Mouse (Mus musculus) limb, embryonic 11.5 days (tissue): Measurements from ENCODE around the gene Sidt2. TPM values are rescaled to one million over a fixed set of nuclear protein-coding genes. Genes with fewer than 3 reads are reported as not detected.

Experiments
- ATAC-seq: fragments of 200-750 bp; cut with Nextera tagmentation; 2 replicates; pipeline ENCODE4 v1.8.0; 2017; ENCODE audit warnings: low read depth; ENCODE audit not compliant: insufficient number of reproducible peaks, low FRiP score, low TSS enrichment
- DNase-seq: peaks from one replicate; pipeline ENCODE4 v3.0.0-alpha.2; 2015; ENCODE audit warnings: low spot score
- H3K27ac ChIP-seq: fragments of 300-500 bp; sonication (generic); replicated peaks from 2 replicates; pipeline ENCODE4 v1.5.1; 2014; ENCODE audit warnings: low read depth, mild to moderate bottlenecking, low read length
- H3K27me3 ChIP-seq: fragments of 300-500 bp; sonication (generic); 2 replicates; pipeline ENCODE4 v1.6.1; 2014; ENCODE audit warnings: mild to moderate bottlenecking, low read length, mixed read lengths; ENCODE audit not compliant: control insufficient read depth, insufficient read depth
- H3K36me3 ChIP-seq: fragments of 300-500 bp; sonication (generic); 2 replicates; pipeline ENCODE4 v1.6.1; 2014; ENCODE audit warnings: mild to moderate bottlenecking, low read length, moderate library complexity, mixed read lengths; ENCODE audit not compliant: control insufficient read depth, insufficient read depth
- H3K4me1 ChIP-seq: fragments of 300-500 bp; sonication (generic); 2 replicates; pipeline ENCODE4 v1.6.1; 2014; ENCODE audit warnings: low read length, mixed read lengths; ENCODE audit not compliant: control insufficient read depth, insufficient read depth
- H3K4me2 ChIP-seq: fragments of 300-500 bp; sonication (generic); 2 replicates; pipeline ENCODE4 v1.6.1; 2014; ENCODE audit warnings: low read depth, mild to moderate bottlenecking, moderate library complexity; ENCODE audit not compliant: severe bottlenecking
- H3K4me3 ChIP-seq: fragments of 300-500 bp; sonication (generic); 2 replicates; pipeline ENCODE4 v1.5.1; 2014; ENCODE audit warnings: low read depth, low read length
- H3K9ac ChIP-seq: fragments of 300-500 bp; sonication (generic); 2 replicates; pipeline ENCODE4 v1.6.1; 2014; ENCODE audit warnings: mild to moderate bottlenecking, low read length
- H3K9me3 ChIP-seq: fragments of 300-500 bp; sonication (generic); 2 replicates; pipeline ENCODE4 v1.6.1; 2016; ENCODE audit warnings: low read length; ENCODE audit not compliant: control insufficient read depth
- WGBS: fragments of 180-500 bp; shearing (Covaris S2); extraction: QIAGEN DNeasy Blood & Tissue Kit; methylation state at CpG from one replicate; pipeline ENCODE4 v1.1.7; 2014; 5-methylcytosine and 5-hydroxymethylcytosine counted together
- polyA plus RNA-seq: library from polyadenylated mRNA; unstranded; fragments of >200 nt; fragmentation: Nextera tagmentation; extraction: Ambion mirVana; gene quantifications from 2 replicates; pipeline ENCODE4 v1.2.1, GENCODE M21; 2014

Sidt2 gene
- polyA plus RNA-seq, 1 experiment from 2014 or later = 24.3 TPM

GRCm38 (mm10) chr9:45944506-45945400, 10.3 kb downstream of the Sidt2 start:
- no peak for ATAC-seq
- 85% methylated on average over 13 of the region's 13 CpGs for WGBS

GRCm38 (mm10) chr9:45943628-45944505, 11.2 kb downstream of the Sidt2 start:
- Histone ChIP-seq H3K4me3 (no peak overlapping the region), H3K27me3 (no peaks in the 10 kb centered on the region), H3K36me3 (peaks cover 18% of the 10 kb centered on the region; the same call in 1 of the 2 replicates), H3K9me3 (no peaks in the 10 kb centered on the region), H3K4me2 (no peak overlapping the region), H3K9ac (no peak overlapping the region), H3K27ac (no peak overlapping the region), H3K4me1 (no peaks in the 10 kb centered on the region)
- ATAC-seq (no peak), DNase-seq (no peak)
- 93% methylated on average over 8 of the region's 8 CpGs for WGBS

More at GRCm38 (mm10) chr9:45944506-45945400, 10.3 kb downstream of the Sidt2 start:
- Histone ChIP-seq H3K27ac (no peak overlapping the region), H3K4me3 (no peak overlapping the region), H3K4me2 (no peak overlapping the region), H3K36me3 (peaks cover 19% of the 10 kb centered on the region), H3K9me3 (no peaks in the 10 kb centered on the region), H3K9ac (no peak overlapping the region), H3K4me1 (no peaks in the 10 kb centered on the region), H3K27me3 (no peaks in the 10 kb centered on the region)
- DNase-seq = no peak

DNA sequence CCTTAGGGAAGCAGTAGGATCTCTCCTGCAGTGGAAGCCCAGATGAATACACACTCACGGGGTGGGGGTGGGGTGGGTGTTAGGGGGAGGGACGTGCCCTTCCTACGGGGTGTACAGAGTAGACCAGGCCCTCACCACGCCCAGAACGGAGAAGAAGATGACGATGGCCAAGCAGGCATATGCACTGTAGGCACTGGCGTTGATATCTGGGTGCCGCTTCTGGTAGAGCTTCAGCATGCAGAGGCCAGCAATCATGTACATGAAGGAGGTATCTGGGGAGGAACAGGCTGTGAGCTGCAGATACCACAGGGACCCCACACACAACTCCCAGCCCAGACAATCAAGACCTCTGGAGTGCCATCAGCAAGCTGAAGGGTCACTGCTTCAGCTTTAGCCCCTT, 12.1 kb downstream of the Sidt2 start:
- Histone ChIP-seq H3K4me1 (no peaks in the 10 kb centered on the region), H3K9me3 (no peaks in the 10 kb centered on the region), H3K27me3 (no peaks in the 10 kb centered on the region), H3K4me2 (no peak overlapping the region), H3K9ac (0 out of 2 replicates have a peak overlapping the region, but pooled peaks have one; percentile 3), H3K36me3 (peaks cover 15% of the 10 kb centered on the region; the same call in 1 of the 2 replicates), H3K27ac (no peak overlapping the region), H3K4me3 (no peak overlapping the region)
- 91% methylated on average over 8 of the region's 8 CpGs for WGBS
- ATAC-seq (no peak), DNase-seq (no peak)

- no peak for DNase-seq
- no peaks in the 10 kb centered on the region for H3K9me3 ChIP-seq
- no peak overlapping the region for H3K9ac ChIP-seq
- H3K36me3 ChIP-seq = peaks cover 15% of the 10 kb centered on the region; the same call in 1 of the 2 replicates
- ATAC-seq = no peak
- H3K4me3 ChIP-seq = no peak overlapping the region
- WGBS = 94% methylated on average over 16 of the region's 16 CpGs
- H3K27ac ChIP-seq = no peak overlapping the region
- no peaks in the 10 kb centered on the region for H3K4me1 ChIP-seq
- no peaks in the 10 kb centered on the region for H3K27me3 ChIP-seq
- H3K4me2 ChIP-seq = no peak overlapping the region
Measured at GRCm38 (mm10) chr9:45942464-45942863, 12.6 kb downstream of the Sidt2 start.

DNA sequence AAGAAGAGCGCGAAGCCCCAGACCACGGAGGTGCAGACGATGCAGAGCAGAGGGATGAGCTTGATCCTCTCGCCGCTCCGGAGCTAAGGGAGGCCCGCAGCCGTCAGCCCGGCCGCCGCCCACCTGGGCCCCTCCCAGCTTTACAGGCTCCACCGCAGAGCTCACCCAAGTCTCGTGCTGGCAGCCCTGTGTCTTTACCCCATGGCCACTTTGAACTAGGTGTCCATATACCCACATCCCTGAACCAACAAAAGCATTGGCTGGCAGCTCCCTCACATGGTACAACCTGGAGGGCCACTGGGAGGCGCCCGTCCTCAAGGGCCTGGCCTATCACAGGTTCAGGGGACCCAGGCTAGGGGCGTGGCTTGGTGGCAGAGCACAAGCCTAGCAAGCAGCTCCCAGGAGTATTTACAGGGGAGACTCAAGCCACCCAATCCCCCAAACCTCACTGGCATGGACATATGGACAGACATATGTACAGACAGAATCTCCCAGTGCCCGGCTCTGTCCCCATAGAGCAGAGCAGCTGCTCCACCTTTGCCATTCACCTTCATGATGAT, 13.6 kb downstream of the Sidt2 start:
- ATAC-seq = no peak
- H3K4me3 ChIP-seq = no peak overlapping the region
- no peak overlapping the region for H3K4me2 ChIP-seq
- H3K27me3 ChIP-seq = 0 out of 2 replicates have a peak, but pooled peaks cover 2% of the 10 kb centered on the region
- no peaks in the 10 kb centered on the region for H3K9me3 ChIP-seq
- H3K36me3 ChIP-seq = peaks cover 13% of the 10 kb centered on the region; the same call in 1 of the 2 replicates
- WGBS = 62% methylated on average over 18 of the region's 18 CpGs
- DNase-seq = peak; percentile 40
- no peak overlapping the region for H3K27ac ChIP-seq
- no peaks in the 10 kb centered on the region for H3K4me1 ChIP-seq
- no peak overlapping the region for H3K9ac ChIP-seq

DNA sequence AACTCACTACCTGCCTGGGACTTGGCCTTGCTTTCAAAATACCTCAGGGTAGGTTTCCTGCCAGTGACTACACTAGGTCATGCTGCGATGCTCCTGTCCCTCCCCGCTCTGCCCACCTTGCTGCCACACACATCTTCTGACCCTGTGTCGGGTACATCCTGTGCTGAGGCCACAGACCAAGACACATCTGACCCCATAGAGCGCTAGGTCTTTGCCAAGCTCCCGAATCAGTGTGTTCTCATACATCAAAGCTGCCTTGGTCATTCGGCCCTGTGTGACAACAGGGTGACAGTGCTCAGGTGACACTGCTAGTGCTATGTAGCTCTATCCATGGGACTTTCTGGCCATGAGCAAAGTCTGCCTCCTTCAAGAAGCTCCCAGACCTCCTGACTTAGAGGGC, 15.3 kb downstream of the Sidt2 start:
- DNase-seq (no peak), ATAC-seq (no peak)
- Histone ChIP-seq H3K4me1 (peaks cover 4% of the 10 kb centered on the region; the same call in 1 of the 2 replicates), H3K4me2 (no peak overlapping the region), H3K36me3 (peaks cover 10% of the 10 kb centered on the region; the same call in 1 of the 2 replicates), H3K27me3 (0 out of 2 replicates have a peak, but pooled peaks cover 3% of the 10 kb centered on the region), H3K4me3 (no peak overlapping the region), H3K9me3 (no peaks in the 10 kb centered on the region), H3K9ac (no peak overlapping the region), H3K27ac (no peak overlapping the region)
- WGBS = 95% methylated on average over 6 of the region's 6 CpGs

GRCm38 (mm10) chr9:45938952-45939637, 16.0 kb downstream of the Sidt2 start:
- Histone ChIP-seq H3K9ac (no peak overlapping the region), H3K27me3 (0 out of 2 replicates have a peak, but pooled peaks cover 3% of the 10 kb centered on the region), H3K27ac (no peak overlapping the region), H3K4me3 (no peak overlapping the region), H3K4me1 (peaks cover 4% of the 10 kb centered on the region; the same call in 1 of the 2 replicates), H3K9me3 (no peaks in the 10 kb centered on the region), H3K4me2 (no peak overlapping the region), H3K36me3 (peaks cover 8% of the 10 kb centered on the region; the same call in 1 of the 2 replicates)
- 88% methylated on average over 15 of the region's 15 CpGs for WGBS
- DNase-seq = no peak
- ATAC-seq = no peak
